Mouse (Mus musculus) T-cell, adult 2 months (primary cell): ENCODE data around the gene Chml.

Source experiments
- DNase-seq: peaks from one replicate; pipeline ENCODE4 v3.0.0; 2022; ENCODE audit warnings: low spot score

Gene Chml

DNA sequence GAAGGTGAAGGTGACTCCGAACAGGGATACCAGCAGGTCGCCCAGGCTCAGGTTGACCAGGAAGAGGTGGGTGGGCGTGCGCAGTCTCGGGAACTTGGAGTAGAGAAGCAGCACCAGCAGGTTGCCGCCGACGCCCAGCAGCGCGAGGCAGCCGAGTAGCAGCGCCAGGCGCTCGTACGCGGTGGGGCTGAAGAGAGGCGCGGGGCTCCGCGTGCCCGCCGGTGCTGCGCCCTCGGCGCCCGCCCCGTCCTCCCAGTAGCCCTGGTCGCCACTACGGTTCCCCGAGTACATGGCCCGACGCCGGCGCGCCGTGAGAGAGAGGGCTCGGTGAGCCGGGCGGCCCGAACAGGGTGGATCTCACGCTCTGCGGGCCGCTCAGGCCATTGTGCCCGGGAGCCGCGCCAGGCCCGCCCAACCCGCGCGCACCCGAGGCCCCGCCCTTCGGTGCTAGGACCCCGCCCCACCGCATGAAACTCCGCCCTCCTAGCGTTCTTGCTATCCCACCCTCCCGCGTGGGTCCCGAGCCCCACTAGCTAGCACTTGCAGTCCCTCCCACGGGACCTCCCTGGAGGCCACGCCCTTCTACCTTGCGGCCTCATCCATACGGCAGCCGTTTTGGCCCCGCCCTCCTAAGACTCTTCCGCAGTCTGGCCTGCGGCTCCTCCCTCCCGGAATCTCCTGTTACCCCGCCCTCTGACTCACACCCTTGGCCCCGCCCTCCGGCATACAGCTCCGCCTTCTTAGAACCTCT, at the start of gene Chml, which contains the start of gene Opn3:
Gene Chml (minus strand): TSS at position 656 of the 751 bp plus-strand sequence.
Gene Opn3 (minus strand): TSS at position 531 of the 751 bp plus-strand sequence.
- peak; percentile 99 for DNase-seq

DNA sequence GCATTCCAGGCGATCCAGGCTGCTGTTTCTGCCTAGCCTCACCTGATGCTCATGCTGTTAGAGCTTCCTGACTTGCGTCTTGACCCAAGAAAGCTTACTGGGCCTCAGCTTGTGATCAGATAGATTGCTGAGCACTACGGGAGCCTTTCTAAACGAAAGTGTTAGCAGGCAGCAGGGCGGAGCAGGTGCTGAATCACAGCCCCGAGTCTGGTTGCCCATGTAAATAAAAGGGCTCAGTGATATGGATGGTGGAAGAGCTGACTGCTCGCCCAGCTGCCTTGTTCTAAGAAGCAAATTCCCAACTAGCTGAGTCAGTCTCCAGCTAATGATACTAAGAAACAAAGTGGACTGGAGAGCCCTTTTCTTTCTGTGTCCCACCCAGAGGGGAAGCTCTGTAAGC, 33.1 kb upstream of the Chml start:
- no peak for DNase-seq

DNA sequence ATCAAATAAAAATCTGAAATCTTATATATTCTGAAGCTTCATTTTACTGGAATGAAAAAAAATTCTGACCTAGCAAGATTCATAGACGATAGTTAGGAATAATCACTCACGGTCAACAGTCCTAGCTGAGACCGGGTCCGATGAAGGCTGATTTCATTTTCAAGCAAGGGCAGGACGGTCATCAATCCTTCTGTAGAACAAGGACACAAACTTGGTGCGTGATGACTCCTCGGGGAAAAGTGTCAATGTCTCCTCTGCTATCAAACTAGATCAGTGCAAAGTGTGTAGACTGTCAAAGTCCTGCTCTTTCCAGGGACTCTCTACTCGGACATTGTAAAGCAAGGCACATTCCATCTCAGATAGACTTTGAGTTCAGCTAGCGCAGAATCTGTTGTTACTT, 24.1 kb upstream of the Chml start:
- no peak for DNase-seq

DNA sequence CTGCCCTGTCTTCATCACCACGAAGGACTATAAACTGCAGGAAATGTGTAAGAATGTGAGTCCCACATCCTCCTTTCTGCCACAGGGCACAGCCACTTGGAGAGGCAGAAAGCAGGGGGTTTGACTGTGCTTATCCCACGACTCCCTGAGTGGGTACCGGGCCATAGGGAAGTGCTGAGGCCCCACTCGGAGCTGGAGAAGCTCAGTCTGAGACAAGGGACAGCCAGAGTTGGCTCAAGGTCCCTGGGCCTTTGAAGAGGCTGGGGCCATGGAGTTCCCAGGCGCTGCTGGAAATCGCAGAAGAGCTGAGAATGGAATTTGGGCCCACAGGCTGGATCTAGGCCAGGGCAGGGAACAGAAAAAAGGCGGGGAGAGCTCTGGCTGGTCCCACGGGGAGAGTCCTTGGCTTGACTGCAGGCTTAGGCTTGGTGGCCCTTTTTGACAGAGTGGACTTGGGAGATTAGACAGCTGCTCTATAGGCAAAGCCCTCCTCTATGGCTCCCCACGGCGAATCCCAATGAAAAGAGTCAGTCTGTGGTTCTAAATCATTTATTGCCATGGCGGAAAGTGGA, 19.7 kb upstream of the Chml start:
- DNase-seq, result no peak

GRCm38 (mm10) chr1:175708013-175708412, 15.3 kb upstream of the Chml start:
- no peak for DNase-seq

- no peak for DNase-seq
Measured at GRCm38 (mm10) chr1:175707599-175707998, 14.9 kb upstream of the Chml start.

DNA sequence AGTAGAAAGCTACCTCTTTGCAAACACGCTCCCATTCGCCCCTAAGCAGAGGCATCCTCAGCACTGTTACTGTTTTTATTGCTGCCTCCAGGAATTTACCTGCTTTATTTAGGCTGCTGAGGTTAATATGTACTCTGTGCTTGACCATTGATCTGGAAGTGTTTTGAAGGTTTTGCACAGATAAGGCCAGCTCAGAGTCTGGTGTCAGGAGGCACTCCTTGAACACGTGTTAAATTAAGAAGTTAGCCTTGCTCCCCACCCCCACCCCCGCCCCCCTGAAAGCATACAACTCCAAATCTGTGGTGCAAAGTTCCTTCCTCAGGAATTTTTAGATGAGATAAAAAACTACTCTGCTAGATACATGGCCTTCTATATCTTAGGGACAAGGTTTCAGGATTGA, 8.4 kb upstream of the Chml start:
- DNase-seq, result no peak

GRCm38 (mm10) chr1:175699796-175700195, 7.1 kb upstream of the Chml start:
- DNase-seq, result peak; percentile 7

GRCm38 (mm10) chr1:175699375-175699774, 6.7 kb upstream of the Chml start:
- DNase-seq, result no peak

- no peak for DNase-seq
Measured at GRCm38 (mm10) chr1:175698293-175698692, 5.6 kb upstream of the Chml start, which contains the start of gene Wdr64. Wdr64 (plus strand) TSS chr1:175698593.

GRCm38 (mm10) chr1:175693429-175693960, 794 bp upstream of the Chml start:
- no peak for DNase-seq

DNA sequence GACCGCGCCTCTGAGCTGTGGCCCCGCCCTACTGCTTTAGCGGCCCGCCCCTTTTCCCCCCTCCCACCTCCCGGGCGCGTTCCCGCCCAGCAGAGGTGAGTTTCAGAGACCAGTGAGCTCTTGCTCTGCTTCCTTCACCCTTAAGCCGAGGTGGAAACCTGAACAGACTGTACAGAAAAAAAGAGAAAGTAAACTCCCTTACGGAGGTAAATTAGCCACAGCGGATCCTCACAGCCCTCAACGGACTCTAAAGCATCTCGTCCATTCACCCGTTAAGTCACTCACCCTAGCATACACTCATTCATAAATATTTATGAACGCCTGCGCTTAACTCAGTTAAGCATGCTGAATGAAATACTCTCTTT, 278 bp upstream of the Chml start:
- no peak for DNase-seq

DNA sequence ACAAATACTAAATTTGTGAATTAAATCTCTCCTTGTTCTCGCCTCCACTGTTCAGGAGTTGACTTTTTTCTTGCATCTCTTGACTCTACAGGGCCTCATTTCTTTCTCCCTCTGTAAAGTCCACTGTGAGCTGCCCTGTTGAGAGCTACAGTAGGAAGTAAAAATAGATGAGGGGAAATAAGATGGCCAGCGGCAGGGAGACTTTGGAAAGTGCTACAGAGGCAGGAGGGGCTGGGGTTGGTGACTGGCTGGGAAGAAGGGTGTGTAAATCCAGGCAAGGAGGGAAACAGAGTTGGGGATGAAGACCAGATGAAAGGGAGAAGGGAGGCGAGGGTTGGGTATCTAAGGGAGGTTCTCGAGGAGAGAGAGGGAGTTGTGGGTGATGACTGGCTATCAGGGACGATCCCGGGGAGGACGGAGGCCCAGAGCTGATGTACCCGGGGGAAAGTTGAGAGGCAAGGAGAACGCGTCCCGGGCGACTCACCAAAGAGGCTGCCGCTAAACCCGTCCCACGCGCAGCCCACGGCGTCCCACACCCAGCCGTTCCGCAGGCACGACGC, 935 bp downstream of the Chml start:
- no peak for DNase-seq

DNA sequence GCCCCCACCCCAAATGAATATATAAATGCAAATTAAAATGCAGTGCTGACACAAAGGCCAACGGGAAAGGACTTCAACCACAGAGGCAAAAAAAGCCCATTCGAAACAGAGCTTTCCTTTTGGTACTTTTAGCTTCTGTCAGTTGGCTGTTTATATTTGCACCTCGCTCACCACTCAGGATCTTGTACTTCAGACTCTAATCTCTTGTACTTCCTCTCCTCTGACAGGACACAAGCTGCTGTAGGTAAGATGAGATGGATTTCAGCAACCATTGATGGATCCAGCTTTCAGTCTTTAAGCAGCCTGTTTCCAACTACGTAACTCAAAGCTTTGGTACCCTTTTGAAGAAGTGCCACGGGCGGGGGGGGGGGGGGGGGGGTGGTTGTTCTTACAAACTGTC, 11.7 kb downstream of the Chml start:
- DNase-seq, result no peak

GRCm38 (mm10) chr1:175677459-175677858, 15.2 kb downstream of the Chml start:
- no peak for DNase-seq

DNA sequence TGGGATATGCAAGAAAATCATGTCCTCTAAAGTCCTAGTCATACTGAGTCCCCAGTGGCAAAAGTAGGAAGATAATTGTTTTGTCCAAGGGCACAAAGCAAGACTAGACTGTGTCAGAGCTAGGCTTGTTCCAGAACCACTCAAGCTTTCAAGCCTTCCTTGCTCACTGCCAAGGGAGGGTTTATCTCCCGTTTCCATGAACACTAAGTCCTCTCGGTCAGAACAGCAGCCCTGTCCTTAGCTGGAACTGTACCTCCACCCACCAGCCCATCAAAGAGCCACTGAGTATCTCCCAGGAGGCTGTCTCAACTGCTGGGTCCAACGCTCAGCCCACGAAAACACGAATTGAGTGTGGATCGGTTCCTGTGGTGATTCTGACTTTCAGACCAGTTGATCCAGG, 17.6 kb downstream of the Chml start:
- DNase-seq, result no peak

- DNase-seq, result no peak
Measured at GRCm38 (mm10) chr1:175673563-175674325, 19.0 kb downstream of the Chml start.

DNA sequence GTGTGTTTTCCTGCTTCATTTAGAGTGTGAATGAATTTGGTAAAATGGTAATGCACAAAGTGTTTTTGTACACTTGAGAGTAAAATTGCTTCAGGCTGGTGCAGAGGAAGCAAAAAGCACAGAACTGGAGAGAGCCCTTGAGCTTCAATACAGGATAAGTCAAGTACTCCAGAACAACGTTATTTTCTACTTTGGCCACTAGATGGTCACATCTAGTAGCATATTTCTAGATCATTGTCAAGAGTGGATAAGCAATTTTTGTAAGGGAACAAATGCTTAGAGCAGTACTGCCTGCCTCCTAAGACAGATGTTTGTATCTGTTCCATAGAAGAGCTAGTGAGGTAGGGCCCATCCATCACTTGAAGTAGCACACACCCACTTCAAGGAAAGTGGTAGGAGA, 21.1 kb downstream of the Chml start:
- no peak for DNase-seq

DNA sequence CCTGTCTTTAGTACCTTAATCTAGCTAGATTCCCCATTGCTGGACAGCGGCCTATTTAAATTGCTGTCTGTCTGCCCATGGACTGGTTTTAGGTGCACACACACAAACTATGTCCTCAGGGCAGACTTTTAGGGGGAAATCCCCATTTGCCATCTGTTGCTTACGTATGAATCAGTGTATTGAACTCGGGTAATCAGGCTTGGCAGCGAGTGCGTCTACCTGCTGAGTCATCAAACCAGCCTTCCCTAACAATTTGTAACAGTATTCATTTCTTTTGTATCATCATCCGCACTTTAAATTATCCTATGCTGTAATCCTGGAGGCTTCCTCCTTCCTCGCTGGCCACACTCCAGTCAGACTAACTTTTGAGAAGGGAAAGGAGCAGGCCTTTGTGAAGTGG, 22.7 kb downstream of the Chml start:
- no peak for DNase-seq

GRCm38 (mm10) chr1:175669456-175669855, 23.2 kb downstream of the Chml start:
- no peak for DNase-seq

DNA sequence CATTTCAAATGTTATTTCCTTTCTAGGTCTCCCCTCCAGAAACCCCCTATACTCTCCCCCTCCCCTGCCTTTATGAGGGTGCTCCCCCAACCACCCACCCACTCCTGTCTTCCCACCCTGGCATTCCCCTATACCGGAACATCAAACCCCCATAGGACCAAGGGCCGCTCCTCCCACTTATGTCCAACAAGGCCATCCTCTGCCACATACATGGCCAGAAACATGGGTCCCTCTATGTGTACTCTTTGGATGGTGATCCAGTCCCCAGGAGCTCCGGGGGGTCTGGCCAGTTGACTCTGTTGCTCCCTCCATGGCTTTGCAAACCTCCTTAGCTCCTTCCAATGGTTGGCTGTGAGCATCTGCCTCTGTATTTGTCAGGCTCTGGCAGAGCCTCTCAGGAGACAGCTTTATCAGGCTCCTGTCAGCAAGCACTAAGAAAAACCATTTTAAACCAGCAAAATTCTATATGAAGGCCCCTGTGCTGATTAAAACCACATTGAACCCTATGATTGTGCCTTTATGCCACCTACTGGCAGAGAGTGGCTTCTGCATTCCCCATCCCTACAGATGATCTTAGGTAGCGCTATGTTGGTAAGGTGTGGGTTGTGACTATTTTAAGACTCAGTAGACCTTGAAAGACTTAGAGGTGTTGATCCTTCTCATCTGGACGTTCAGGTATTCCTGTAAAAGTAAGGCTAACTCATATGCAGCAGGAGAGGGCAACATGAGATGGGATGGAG, 23.9 kb downstream of the Chml start:
- no peak for DNase-seq

- DNase-seq, result no peak
Measured at GRCm38 (mm10) chr1:175659900-175660299, 32.8 kb downstream of the Chml start.
